Mouse (Mus musculus) C3H10T1/2 (cell line): ENCODE measurements around the gene Hmcn2. TPM values are rescaled to one million over a fixed set of nuclear protein-coding genes. Genes with fewer than 3 reads are reported as not detected.

Experiments used
- polyA plus RNA-seq, 2 experiments: library from polyadenylated mRNA; unstranded; fragments of >200 nt; fragmentation: generic; extraction: Trizol; gene quantifications; one replicate each; pipeline ENCODE4 v1.2.1; 2012; ENCODE audit warnings: missing spikeins in 2 of 2

The Hmcn2 gene
- polyA plus RNA-seq: 1 to 10 TPM in 1 of 2 experiments, under 1 TPM in 1; 0.74 to 1.6 TPM

DNA sequence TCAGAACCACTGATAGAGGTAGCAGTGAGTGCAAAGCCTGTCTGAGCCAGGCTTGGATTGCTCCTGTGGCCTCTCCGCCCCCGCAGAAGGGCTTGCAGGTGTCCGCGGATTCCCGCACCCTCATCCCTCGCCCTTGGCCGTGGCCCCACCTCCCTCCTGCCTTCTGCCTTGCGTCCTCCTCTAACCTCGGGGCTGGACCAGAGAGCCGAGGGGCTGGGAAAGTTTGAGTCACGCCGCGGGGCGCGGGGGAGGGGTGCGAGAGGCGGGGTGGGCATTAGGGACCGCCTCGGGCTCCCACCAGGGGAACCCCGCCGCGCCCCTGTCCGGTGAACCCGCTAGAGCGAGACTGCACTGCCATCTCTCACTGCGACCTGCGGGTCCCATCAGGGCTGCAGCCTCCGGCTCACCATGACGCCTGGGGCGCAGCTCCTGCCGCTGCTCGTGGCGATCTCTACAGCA, at the start of gene Hmcn2:
Gene Hmcn2, plus strand, starts transcription at position 409 of the 459 bp plus-strand sequence.

DNA sequence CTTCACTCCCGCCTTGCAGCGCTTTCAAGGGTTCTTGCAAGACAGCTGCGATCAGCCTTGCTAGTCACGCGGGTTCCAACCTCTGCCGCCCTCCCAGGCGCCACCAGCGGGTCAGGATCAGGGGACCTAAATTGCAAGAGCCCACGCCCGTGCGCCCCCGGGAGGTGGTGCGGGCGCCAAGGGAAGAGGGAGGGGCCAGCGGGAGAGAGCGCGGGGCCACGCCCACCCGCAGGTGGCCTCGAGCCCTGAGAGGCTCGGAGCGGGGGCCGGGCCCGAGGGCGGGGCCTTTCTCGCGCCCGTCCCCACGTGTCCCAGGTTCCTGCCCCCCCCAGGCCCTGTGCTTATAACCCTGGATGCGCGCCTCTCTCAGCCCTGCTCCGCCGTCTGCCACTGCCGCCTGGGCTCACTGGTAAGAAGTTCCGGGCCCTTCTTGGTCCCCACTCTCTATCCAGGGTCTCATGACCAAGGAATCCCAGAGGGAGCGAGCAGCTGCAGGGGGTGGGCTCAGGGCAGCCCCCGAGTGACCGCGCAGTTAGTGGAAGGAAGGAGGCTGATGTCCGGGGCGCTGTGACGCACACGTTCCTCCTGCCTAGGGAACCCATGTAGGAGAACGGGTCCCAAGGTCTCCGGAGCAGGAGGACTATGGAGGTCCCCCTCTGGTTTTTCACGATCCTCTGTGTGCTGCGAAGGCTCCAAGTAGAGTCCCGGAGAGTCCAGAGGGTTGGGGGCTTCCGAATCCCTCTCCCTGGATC, 155.9 kb downstream of the Hmcn2 start, which contains the start of gene Ass1:
Gene Ass1, plus strand, starts transcription at position 277 of the 752 bp plus-strand sequence.

Other genes starting within 250 kb of the Hmcn2 start
- 10 to 100 TPM in 1 of 2 experiments, 1 to 10 TPM in 1; 2.0 to 13.7 TPM for gene Fnbp1, start 172.4 kb upstream of the Hmcn2 start, polyA plus RNA-seq
- gene Gpr107, start 162.1 kb upstream of the Hmcn2 start, polyA plus RNA-seq: 10 to 100 TPM; 12.6 to 21.5 TPM
- 10 to 100 TPM; 21.5 to 22.3 TPM for gene Ncs1, start 68.6 kb upstream of the Hmcn2 start, polyA plus RNA-seq
- 10 to 100 TPM; 12.1 to 13.9 TPM for gene Ass1, start 155.8 kb downstream of the Hmcn2 start, polyA plus RNA-seq